Mouse (Mus musculus) mouse trophoblast stem cell (cell line): ENCODE measurements at regions not wholly inside any gene's neighbourhood (a gene's known extent, or its start where the extent isn't known, plus 50 kb on each side); places are given as distances from the start of the nearest gene placed in this dataset.

Experiments used
- in situ Hi-C, 2 experiments: fragments of 300-500 bp; cut with MseI, MboI; formaldehyde crosslinking; loops; 2 replicates in 1 of 2; 3 replicates in 1 of 2; pipeline ENCODE4 v1.15.1; 2025

- in situ Hi-C loops, result no loop called here
Observed at GRCm38 (mm10) chr19:28111263-28112180, 100.6 kb upstream of the Rfx3 start.

- in situ Hi-C loops, result no loop called here
Observed at GRCm38 (mm10) chr19:28095620-28096019, 84.7 kb upstream of the Rfx3 start.

GRCm38 (mm10) chr19:28092252-28092651, 81.3 kb upstream of the Rfx3 start:
- in situ Hi-C loops, result no loop called here

GRCm38 (mm10) chr19:28087607-28088546, 76.9 kb upstream of the Rfx3 start:
- in situ Hi-C loops, result no loop called here

GRCm38 (mm10) chr19:28070386-28070785, 59.4 kb upstream of the Rfx3 start:
- in situ Hi-C loops, result no loop called here
